Mouse (Mus musculus): ENCODE measurements around the gene Rnf167.

GRCm38 (mm10) chr11:70607611-70608010 lies 39.4 kb upstream of the Rnf167 start:
- TF ChIP-seq CTCF (conservative IDR thresholded peaks at IDR 0.05; ENCODE audit: low read length) (no peak), POU5F1 (IDR thresholded peaks at IDR 0.05; ENCODE audit: borderline replicate concordance, low read length) (no peak)
